Mouse (Mus musculus): ENCODE measurements around the gene Serpinb6c. TPM values are rescaled to one million over a fixed set of nuclear protein-coding genes. Genes with fewer than 3 reads are reported as not detected.
A peak's percentile ranks its signal among the peaks of the same experiment; 100 is the strongest.

Serpinb6c gene
- not detected in 2 replicates for polyA plus RNA-seq (2012; rRNA removed)
- not detected in 2 replicates for polyA plus RNA-seq (2014; fragmentation: Nextera tagmentation; extraction: Ambion mirVana)

- H3K27me3 ChIP-seq (ENCODE audit: control insufficient read depth, insufficient read depth, low read length) = no peaks in the 10 kb centered on the region
- no peaks in the 10 kb centered on the region for H3K4me1 ChIP-seq (replicated peaks; ENCODE audit: control insufficient read depth in 2 of 2, insufficient read depth in 2 of 2, low read length in 1 of 2)
- no peak within 1 kb of the TSS for H3K4me2 ChIP-seq (ENCODE audit: low read depth)
- no peaks in the 10 kb centered on the region for H3K36me3 ChIP-seq (replicated peaks; ENCODE audit: control insufficient read depth, insufficient read depth, low read depth)
- no peak for ATAC-seq (ENCODE audit: insufficient read depth)
- no peak within 1 kb of the TSS for H3K9ac ChIP-seq (replicated peaks)
- no peak within 1 kb of the TSS for H3K27ac ChIP-seq
- no peaks in the 10 kb centered on the region for H3K9me3 ChIP-seq (ENCODE audit: control insufficient read depth, low read length)
- TF ChIP-seq CTCF (IDR thresholded peaks at IDR 0.05; ENCODE audit: low read depth) (no peak), EP300 (IDR thresholded peaks at IDR 0.05; ENCODE audit: low read depth) (no peak)
- WGBS (ENCODE audit: insufficient replicate concordance) = 59% methylated on average over 18 of the region's 18 CpGs
- DNase-seq (ENCODE audit: low read depth in 3 of 3, low spot score in 3 of 3) = no peak
- H3K4me3 ChIP-seq (ENCODE audit: insufficient read depth in 1 of 2, low read depth in 2 of 2, low read length in 2 of 2) = no peak within 1 kb of the TSS
These were observed at the start of gene Serpinb6c for GRCm38 (mm10) chr13:33905176-33905954. Serpinb6c (minus strand) TSS chr13:33905708.

DNA sequence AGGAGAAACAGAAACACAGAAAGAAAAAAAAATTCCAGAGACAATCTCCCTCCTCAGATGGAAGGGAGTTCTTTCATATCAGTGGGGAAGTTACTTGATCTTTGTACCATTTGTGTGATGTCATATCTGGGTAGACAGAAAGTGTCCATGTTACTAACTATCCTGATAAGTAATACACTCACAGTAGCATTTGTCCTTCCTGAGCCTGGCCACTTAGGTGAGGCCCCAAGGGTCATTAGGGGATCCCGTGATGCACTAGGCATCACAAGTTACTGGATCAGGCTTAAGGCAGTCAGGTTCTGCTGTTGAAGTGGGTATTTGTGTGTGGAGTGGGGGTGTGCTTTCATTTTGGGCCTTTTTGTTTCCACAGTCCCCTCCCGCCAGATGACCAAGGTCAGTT is 47.4 kb upstream of the Serpinb6c start:
- H3K9me3 ChIP-seq (ENCODE audit: control insufficient read depth, low read length) = no peaks in the 10 kb centered on the region
- 63% methylated on average over 2 of the region's 2 CpGs for WGBS (ENCODE audit: insufficient replicate concordance)
- no peaks in the 10 kb centered on the region for H3K36me3 ChIP-seq (replicated peaks; ENCODE audit: control insufficient read depth, insufficient read depth, low read depth)
- no peak for DNase-seq (ENCODE audit: low read depth in 3 of 3, low spot score in 3 of 3)
- no peak for ATAC-seq (ENCODE audit: insufficient read depth)
- TF ChIP-seq CTCF (IDR thresholded peaks at IDR 0.05; ENCODE audit: low read depth) (no peak), EP300 (IDR thresholded peaks at IDR 0.05; ENCODE audit: low read depth) (no peak)
- no peak overlapping the region for H3K9ac ChIP-seq (replicated peaks)
- H3K27me3 ChIP-seq (ENCODE audit: control insufficient read depth, insufficient read depth, low read length) = no peaks in the 10 kb centered on the region
- no peak overlapping the region for H3K4me2 ChIP-seq (ENCODE audit: low read depth)
- no peak overlapping the region for H3K4me3 ChIP-seq (ENCODE audit: insufficient read depth in 1 of 2, low read depth in 2 of 2, low read length in 2 of 2)
- H3K4me1 ChIP-seq (replicated peaks; ENCODE audit: control insufficient read depth in 2 of 2, insufficient read depth in 2 of 2, low read length in 1 of 2) = no peaks in the 10 kb centered on the region
- H3K27ac ChIP-seq = no peak overlapping the region

- Histone ChIP-seq H3K9me3 (ENCODE audit: control insufficient read depth, low read length) (no peaks in the 10 kb centered on the region), H3K4me3 (ENCODE audit: insufficient read depth in 1 of 2, low read depth in 2 of 2, low read length in 2 of 2) (no peak overlapping the region), H3K9ac (replicated peaks) (no peak overlapping the region), H3K4me2 (ENCODE audit: low read depth) (no peak overlapping the region), H3K36me3 (replicated peaks; ENCODE audit: control insufficient read depth, insufficient read depth, low read depth) (no peaks in the 10 kb centered on the region), H3K27me3 (ENCODE audit: control insufficient read depth, insufficient read depth, low read length) (no peaks in the 10 kb centered on the region), H3K4me1 (replicated peaks; ENCODE audit: control insufficient read depth in 2 of 2, insufficient read depth in 2 of 2, low read length in 1 of 2) (no peaks in the 10 kb centered on the region), H3K27ac (no peak overlapping the region)
- no peak for TF ChIP-seq CTCF (IDR thresholded peaks at IDR 0.05; ENCODE audit: low read depth)
- TF ChIP-seq EP300 (IDR thresholded peaks at IDR 0.05; ENCODE audit: low read depth) = no peak
- 50% methylated on average over 1 of the region's 1 CpGs for WGBS (ENCODE audit: insufficient replicate concordance)
- DNase-seq (ENCODE audit: low read depth in 3 of 3, low spot score in 3 of 3) = no peak
- no peak for ATAC-seq (ENCODE audit: insufficient read depth)
These were observed 46.6 kb upstream of the Serpinb6c start for GRCm38 (mm10) chr13:33952075-33952449.

DNA sequence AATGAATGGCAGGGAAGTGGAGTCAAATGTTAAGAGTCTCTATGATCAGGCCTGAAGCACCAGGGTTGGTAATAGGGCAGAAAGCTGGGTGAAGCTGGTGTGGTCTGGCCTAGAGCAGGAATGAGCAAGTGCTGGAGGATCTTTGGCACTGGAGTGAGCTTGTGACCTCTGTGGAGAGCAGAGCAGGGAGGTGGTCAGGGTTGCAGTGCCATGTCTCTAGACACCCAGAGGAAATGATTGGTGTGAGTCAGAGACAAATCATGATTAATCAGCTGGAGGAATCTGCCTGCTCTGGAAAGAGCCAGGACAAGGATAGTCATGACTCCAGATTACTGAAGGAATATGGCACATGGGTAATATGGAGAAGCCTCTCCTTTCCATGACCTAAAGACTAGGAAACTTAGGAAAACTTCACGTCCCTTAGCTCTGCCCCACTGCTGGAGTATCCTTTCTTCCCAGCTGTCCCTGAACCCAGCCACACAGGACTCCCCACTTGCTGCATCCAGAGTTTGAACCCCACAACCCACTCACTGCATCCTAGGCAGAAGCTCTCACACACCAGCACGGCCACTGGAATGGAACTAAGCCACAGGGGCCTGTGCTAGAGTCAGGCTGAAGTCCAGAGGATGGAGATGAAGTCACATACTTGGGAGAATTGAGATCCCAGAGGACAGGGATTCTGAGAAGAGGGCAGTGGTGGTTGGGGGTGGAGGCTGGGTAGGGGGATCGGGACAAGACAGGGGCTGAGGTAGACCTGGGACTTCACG is 46.0 kb upstream of the Serpinb6c start:
- Histone ChIP-seq H3K36me3 (replicated peaks; ENCODE audit: control insufficient read depth, insufficient read depth, low read depth) (no peaks in the 10 kb centered on the region), H3K4me3 (ENCODE audit: insufficient read depth in 1 of 2, low read depth in 2 of 2, low read length in 2 of 2) (no peak overlapping the region), H3K9ac (replicated peaks) (no peak overlapping the region), H3K27ac (no peak overlapping the region), H3K4me1 (replicated peaks; ENCODE audit: control insufficient read depth in 2 of 2, insufficient read depth in 2 of 2, low read length in 1 of 2) (no peaks in the 10 kb centered on the region), H3K27me3 (ENCODE audit: control insufficient read depth, insufficient read depth, low read length) (no peaks in the 10 kb centered on the region), H3K4me2 (ENCODE audit: low read depth) (no peak overlapping the region), H3K9me3 (ENCODE audit: control insufficient read depth, low read length) (no peaks in the 10 kb centered on the region)
- DNase-seq (ENCODE audit: low read depth in 3 of 3, low spot score in 3 of 3) = no peak
- WGBS (ENCODE audit: insufficient replicate concordance) = 65% methylated on average over 4 of the region's 4 CpGs
- ATAC-seq (ENCODE audit: insufficient read depth) = no peak
- no peak for TF ChIP-seq CTCF (IDR thresholded peaks at IDR 0.05; ENCODE audit: low read depth)
- TF ChIP-seq EP300 (IDR thresholded peaks at IDR 0.05; ENCODE audit: low read depth) = no peak

DNA sequence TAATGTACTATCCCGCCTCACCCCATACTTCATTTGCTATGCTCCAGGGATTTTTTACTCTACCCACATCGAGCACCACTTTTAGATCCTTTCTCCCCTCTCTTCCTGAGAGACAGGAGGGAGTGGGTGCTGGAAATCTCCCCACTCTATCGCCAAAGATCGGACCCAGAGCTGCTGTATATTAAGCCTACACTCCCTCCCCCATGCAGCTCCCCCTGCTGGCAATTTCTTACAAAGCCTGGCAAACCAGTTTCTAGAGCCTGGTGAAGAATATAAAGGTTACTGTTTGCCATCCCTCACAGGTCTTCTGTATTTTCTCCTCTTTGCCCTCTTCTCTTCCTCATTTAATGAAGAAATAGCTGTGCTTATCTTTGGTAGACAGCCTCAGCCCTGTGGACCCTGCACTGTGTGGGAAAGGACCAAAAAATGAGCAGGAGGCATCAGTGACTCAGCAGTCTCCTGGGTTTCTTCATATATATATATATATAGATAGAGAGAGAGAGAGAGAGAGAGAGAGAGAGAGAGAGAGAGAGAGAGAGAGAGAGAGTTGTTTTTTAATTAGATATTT is 36.8 kb upstream of the Serpinb6c start:
- H3K27me3 ChIP-seq (ENCODE audit: control insufficient read depth, insufficient read depth, low read length) = no peaks in the 10 kb centered on the region
- no peak overlapping the region for H3K9ac ChIP-seq (replicated peaks)
- WGBS (ENCODE audit: insufficient replicate concordance) = 24% methylated on average over 4 of the region's 4 CpGs
- no peaks in the 10 kb centered on the region for H3K36me3 ChIP-seq (replicated peaks; ENCODE audit: control insufficient read depth, insufficient read depth, low read depth)
- H3K27ac ChIP-seq = no peak overlapping the region
- no peak for DNase-seq (ENCODE audit: low read depth in 3 of 3, low spot score in 3 of 3)
- H3K4me1 ChIP-seq (replicated peaks; ENCODE audit: control insufficient read depth in 2 of 2, insufficient read depth in 2 of 2, low read length in 1 of 2) = no peaks in the 10 kb centered on the region
- no peak overlapping the region for H3K4me3 ChIP-seq (ENCODE audit: insufficient read depth in 1 of 2, low read depth in 2 of 2, low read length in 2 of 2)
- ATAC-seq (ENCODE audit: insufficient read depth) = no peak
- no peaks in the 10 kb centered on the region for H3K9me3 ChIP-seq (ENCODE audit: control insufficient read depth, low read length)
- no peak overlapping the region for H3K4me2 ChIP-seq (ENCODE audit: low read depth)
- TF ChIP-seq EP300 (IDR thresholded peaks at IDR 0.05; ENCODE audit: low read depth) (no peak), CTCF (IDR thresholded peaks at IDR 0.05; ENCODE audit: low read depth) (peak; percentile 62)

Measured in liver, embryonic 14.5 days (tissue).